Mouse (Mus musculus) T-helper 1 cell (primary cell): ENCODE results near the gene Fam229a.
"Not testable (repeated sequence)": the region's sequence is repeated elsewhere in the genome, so short reads cannot be mapped to it uniquely, and the experiment has no call there.

Experiments
- in situ Hi-C: fragments of 300-600 bp; cut with MboI, MseI; formaldehyde crosslinking; loops from one replicate; pipeline ENCODE4 v1.15.1; 2025; ENCODE audit warnings: high pct_unique_total_duplicates

Gene Fam229a

DNA sequence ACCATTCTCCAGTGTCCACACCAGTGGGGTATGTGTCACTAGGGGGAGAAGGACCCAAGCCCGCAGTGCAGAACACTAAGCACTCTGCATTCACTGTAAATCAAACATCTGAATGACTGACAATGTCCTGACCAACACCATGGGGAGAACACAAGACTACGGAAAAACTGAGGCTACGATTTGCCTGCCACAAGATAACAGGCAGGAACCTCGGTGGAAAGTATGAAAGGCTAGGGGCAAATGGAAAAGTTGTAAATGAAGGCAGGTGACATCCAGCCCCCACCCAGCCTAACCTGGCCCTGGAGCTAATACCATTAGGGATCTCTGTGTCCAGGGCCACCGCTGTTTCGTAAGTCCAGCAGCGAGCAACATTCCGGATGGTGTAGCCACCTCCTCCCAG is 27.5 kb downstream of the Fam229a start:
- in situ Hi-C loops, result no loop called here

DNA sequence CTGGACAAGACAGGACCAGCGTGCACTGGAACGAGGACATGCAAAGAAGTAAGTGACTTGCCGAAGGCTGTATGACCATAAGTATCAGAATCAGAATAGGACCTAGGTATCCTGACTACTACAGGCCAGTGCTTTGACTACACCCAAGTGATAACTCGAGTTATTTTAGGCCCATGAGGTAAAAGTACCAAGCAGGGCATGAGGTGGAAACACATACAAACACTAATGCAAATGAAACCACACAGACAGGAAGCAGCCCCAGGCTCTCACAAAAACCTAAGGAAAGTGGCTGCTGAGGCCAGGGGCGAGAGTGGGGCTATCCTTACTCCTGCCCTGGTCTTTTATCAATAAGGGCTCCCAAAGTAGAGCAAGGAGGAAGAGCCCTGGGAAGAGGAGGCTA is 34.3 kb downstream of the Fam229a start:
- in situ Hi-C loops, result no loop called here

DNA sequence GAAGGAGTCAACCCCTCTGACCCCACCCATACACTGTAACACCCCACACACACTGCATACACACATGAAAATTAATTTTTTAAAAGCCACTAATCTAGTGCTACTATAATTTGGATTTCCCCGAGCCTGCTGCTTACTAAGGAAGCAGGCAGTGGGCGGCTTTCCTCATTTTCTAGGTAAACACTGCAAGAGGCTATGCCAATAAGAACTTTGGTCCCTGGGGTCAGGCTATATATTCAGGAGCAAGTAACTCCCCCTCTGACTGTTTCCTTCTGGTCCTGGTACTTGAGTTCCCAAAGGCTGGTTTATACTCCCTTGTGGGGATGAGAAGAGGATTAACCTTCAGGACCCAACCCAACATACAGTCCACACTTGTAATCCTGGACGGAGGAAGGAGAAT is 34.9 kb downstream of the Fam229a start:
- in situ Hi-C loops, result no loop called here

DNA sequence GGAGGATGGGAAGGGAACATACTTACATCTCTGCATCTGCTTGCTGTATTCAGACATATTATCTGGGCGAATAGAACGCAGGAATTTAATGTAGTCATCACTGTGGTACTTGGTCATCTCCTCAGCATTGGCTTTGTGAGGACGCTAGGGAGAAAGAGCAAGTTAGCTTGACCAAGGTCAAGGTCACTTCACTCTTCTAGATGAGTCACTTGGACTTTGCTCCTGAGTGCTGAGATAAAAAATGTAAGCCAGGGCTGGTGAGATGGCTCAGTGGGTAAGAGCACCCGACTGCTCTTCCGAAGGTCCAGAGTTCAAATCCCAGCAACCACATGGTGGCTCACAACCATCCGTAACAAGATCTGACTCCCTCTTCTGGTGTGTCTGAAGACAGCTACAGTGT is 37.9 kb downstream of the Fam229a start:
- in situ Hi-C loops, result not testable (repeated sequence)

DNA sequence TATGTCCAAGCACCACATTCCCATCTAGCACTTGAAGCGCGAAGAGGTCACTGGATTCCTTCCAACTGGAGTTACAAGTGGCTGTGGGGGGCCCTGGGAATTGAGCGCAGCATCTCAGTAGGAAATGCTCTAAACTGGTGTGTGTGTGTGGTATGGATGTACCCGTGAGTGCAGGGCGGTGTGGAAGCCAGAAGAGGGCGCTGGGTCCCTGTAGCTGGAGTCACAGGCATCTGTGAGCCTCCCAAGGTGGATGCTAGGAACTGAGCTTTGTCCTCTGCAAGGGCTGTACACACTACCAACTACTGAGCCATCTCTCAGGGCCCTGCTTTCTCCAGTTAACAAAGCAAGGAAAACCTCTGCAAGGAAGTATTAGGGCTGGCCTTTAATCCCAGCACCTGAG is 49.0 kb downstream of the Fam229a start:
- in situ Hi-C loops, result no loop called here
